Mouse (Mus musculus) CH12F3 (cell line): ENCODE measurements around the gene Car3.

Experiments used
- in situ Hi-C: fragments of 300-500 bp; cut with MboI; formaldehyde crosslinking; loops from 2 replicates; pipeline ENCODE4 v1.14.3; 2020; ENCODE audit warnings: low sequenced_read_pairs

Car3 gene

GRCm38 (mm10) chr3:14874402-14875040 lies 11.2 kb downstream of the Car3 start:
- in situ Hi-C loops = loop anchor here (10.0 kb wide), 2 partner anchors 320 to 370 kb away; no protein-coding TSS in a partner anchor

GRCm38 (mm10) chr3:14876325-14876918 lies 13.1 kb downstream of the Car3 start:
- in situ Hi-C loops = loop anchor here (10.0 kb wide), 2 partner anchors 318 to 368 kb away; no protein-coding TSS in a partner anchor

GRCm38 (mm10) chr3:14877251-14877909 lies 14.1 kb downstream of the Car3 start:
- in situ Hi-C loops = loop anchor here (10.0 kb wide), 2 partner anchors 317 to 367 kb away; no protein-coding TSS in a partner anchor

- in situ Hi-C loops = loop anchor here (10.0 kb wide), 2 partner anchors 316 to 366 kb away; no protein-coding TSS in a partner anchor
Observed at GRCm38 (mm10) chr3:14878749-14879223, 15.5 kb downstream of the Car3 start.

- in situ Hi-C loops = loop anchor here (10.0 kb wide), 2 partner anchors 316 to 366 kb away; no protein-coding TSS in a partner anchor
Observed at GRCm38 (mm10) chr3:14879293-14879692, 16.0 kb downstream of the Car3 start.

GRCm38 (mm10) chr3:14880277-14880676 lies 17.0 kb downstream of the Car3 start:
- in situ Hi-C loops = no loop called here

GRCm38 (mm10) chr3:14882005-14882404 lies 18.7 kb downstream of the Car3 start:
- in situ Hi-C loops = no loop called here

- in situ Hi-C loops = no loop called here
Observed at GRCm38 (mm10) chr3:14882756-14883155, 19.4 kb downstream of the Car3 start.

- in situ Hi-C loops = no loop called here
Observed at GRCm38 (mm10) chr3:14884826-14885225, 21.5 kb downstream of the Car3 start.

GRCm38 (mm10) chr3:14886102-14887098 lies 23.1 kb downstream of the Car3 start, which contains the start of gene Car2:
TSS of gene Car2 (plus strand) at chr3:14886273.
- in situ Hi-C loops = no loop called here

GRCm38 (mm10) chr3:14887134-14887666 lies 23.9 kb downstream of the Car3 start:
- in situ Hi-C loops = no loop called here

- in situ Hi-C loops = no loop called here
Observed at GRCm38 (mm10) chr3:14887686-14888295, 24.5 kb downstream of the Car3 start.

GRCm38 (mm10) chr3:14888549-14888948 lies 25.2 kb downstream of the Car3 start:
- in situ Hi-C loops = no loop called here

GRCm38 (mm10) chr3:14889085-14889484 lies 25.8 kb downstream of the Car3 start:
- in situ Hi-C loops = no loop called here

- in situ Hi-C loops = no loop called here
Observed at GRCm38 (mm10) chr3:14889716-14890409, 26.6 kb downstream of the Car3 start.

- in situ Hi-C loops = no loop called here
Observed at GRCm38 (mm10) chr3:14892991-14893390, 29.7 kb downstream of the Car3 start.

GRCm38 (mm10) chr3:14893700-14894099 lies 30.4 kb downstream of the Car3 start:
- in situ Hi-C loops = no loop called here

GRCm38 (mm10) chr3:14895333-14895732 lies 32.0 kb downstream of the Car3 start:
- in situ Hi-C loops = no loop called here

GRCm38 (mm10) chr3:14897770-14898169 lies 34.5 kb downstream of the Car3 start:
- in situ Hi-C loops = no loop called here
